Mouse (Mus musculus): Measurements from ENCODE around the gene Olfr655. TPM values are rescaled to one million over a fixed set of nuclear protein-coding genes. Genes with fewer than 3 reads are reported as not detected.

The Olfr655 gene
- polyA plus RNA-seq, 1 experiment from 2014 or later = not detected

GRCm38 (mm10) chr7:104580846-104581245, 20.7 kb downstream of the Olfr655 start:
- WGBS = 92% methylated on average over 4 of the region's 4 CpGs
- H3K27ac ChIP-seq (replicated peaks; ENCODE audit: low read depth, low read length) = no peak overlapping the region
- no peak for ATAC-seq (ENCODE audit: insufficient number of reproducible peaks, low FRiP score, low TSS enrichment, low read depth)

GRCm38 (mm10) chr7:104577014-104577413, 24.6 kb downstream of the Olfr655 start, which contains the start of gene Olfr653:
Gene Olfr653, plus strand, starts transcription at chr7:104577314.
- no peaks in the 10 kb centered on the region for H3K36me3 ChIP-seq (ENCODE audit: control insufficient read depth, insufficient read depth, low read length)
- DNase-seq (ENCODE audit: low spot score) = no peak
- no peak within 1 kb of the TSS for H3K27ac ChIP-seq (replicated peaks; ENCODE audit: low read depth, low read length)
- no peak within 1 kb of the TSS for H3K9ac ChIP-seq (ENCODE audit: low read length)
- no peak within 1 kb of the TSS for H3K4me2 ChIP-seq (ENCODE audit: low read depth, severe bottlenecking)
- 79% methylated on average over 2 of the region's 2 CpGs for WGBS
- no peaks in the 10 kb centered on the region for H3K4me1 ChIP-seq (ENCODE audit: control insufficient read depth, insufficient read depth, low read length)
- H3K4me3 ChIP-seq (ENCODE audit: low read depth, low read length) = no peak within 1 kb of the TSS
- no peaks in the 10 kb centered on the region for H3K27me3 ChIP-seq (ENCODE audit: control insufficient read depth, insufficient read depth, low read length)
- no peak for ATAC-seq (ENCODE audit: insufficient number of reproducible peaks, low FRiP score, low TSS enrichment, low read depth)
- H3K9me3 ChIP-seq (ENCODE audit: control insufficient read depth, low read length) = no peaks in the 10 kb centered on the region

More at GRCm38 (mm10) chr7:104580846-104581245, 20.7 kb downstream of the Olfr655 start:
- Histone ChIP-seq H3K9ac (ENCODE audit: low read length) (no peak overlapping the region), H3K4me2 (ENCODE audit: low read depth, severe bottlenecking) (no peak overlapping the region), H3K4me1 (ENCODE audit: control insufficient read depth, insufficient read depth, low read length) (no peaks in the 10 kb centered on the region), H3K36me3 (ENCODE audit: control insufficient read depth, insufficient read depth, low read length) (no peaks in the 10 kb centered on the region), H3K27me3 (ENCODE audit: control insufficient read depth, insufficient read depth, low read length) (no peaks in the 10 kb centered on the region), H3K4me3 (ENCODE audit: low read depth, low read length) (no peak overlapping the region), H3K9me3 (ENCODE audit: control insufficient read depth, low read length) (no peaks in the 10 kb centered on the region)
- no peak for DNase-seq (ENCODE audit: low spot score)

- no peaks in the 10 kb centered on the region for H3K36me3 ChIP-seq (ENCODE audit: control insufficient read depth, insufficient read depth, low read length)
- no peak within 1 kb of the TSS for H3K9ac ChIP-seq (ENCODE audit: low read length)
- no peak for ATAC-seq (ENCODE audit: insufficient number of reproducible peaks, low FRiP score, low TSS enrichment, low read depth)
- H3K4me2 ChIP-seq (ENCODE audit: low read depth, severe bottlenecking) = no peak within 1 kb of the TSS
- H3K4me1 ChIP-seq (ENCODE audit: control insufficient read depth, insufficient read depth, low read length) = no peaks in the 10 kb centered on the region
- DNase-seq (ENCODE audit: low spot score) = no peak
- no peak within 1 kb of the TSS for H3K4me3 ChIP-seq (ENCODE audit: low read depth, low read length)
- no peaks in the 10 kb centered on the region for H3K9me3 ChIP-seq (ENCODE audit: control insufficient read depth, low read length)
- no peak within 1 kb of the TSS for H3K27ac ChIP-seq (replicated peaks; ENCODE audit: low read depth, low read length)
- no peaks in the 10 kb centered on the region for H3K27me3 ChIP-seq (ENCODE audit: control insufficient read depth, insufficient read depth, low read length)
These were observed 41.0 kb downstream of the Olfr655 start, which contains the start of gene Olfr652 for GRCm38 (mm10) chr7:104560601-104561000. Gene Olfr652, plus strand, starts transcription at chr7:104560901.

GRCm38 (mm10) chr7:104552700-104553099, 48.9 kb downstream of the Olfr655 start:
- WGBS = 71% methylated on average over 1 of the region's 1 CpGs
- H3K9me3 ChIP-seq (ENCODE audit: control insufficient read depth, low read length) = no peaks in the 10 kb centered on the region
- no peaks in the 10 kb centered on the region for H3K4me1 ChIP-seq (ENCODE audit: control insufficient read depth, insufficient read depth, low read length)
- no peak overlapping the region for H3K4me2 ChIP-seq (ENCODE audit: low read depth, severe bottlenecking)
- no peaks in the 10 kb centered on the region for H3K27me3 ChIP-seq (ENCODE audit: control insufficient read depth, insufficient read depth, low read length)
- no peak overlapping the region for H3K4me3 ChIP-seq (ENCODE audit: low read depth, low read length)
- no peak overlapping the region for H3K27ac ChIP-seq (replicated peaks; ENCODE audit: low read depth, low read length)
- H3K36me3 ChIP-seq (ENCODE audit: control insufficient read depth, insufficient read depth, low read length) = no peaks in the 10 kb centered on the region
- DNase-seq (ENCODE audit: low spot score) (no peak), ATAC-seq (ENCODE audit: insufficient number of reproducible peaks, low FRiP score, low TSS enrichment, low read depth) (no peak)
- H3K9ac ChIP-seq (ENCODE audit: low read length) = no peak overlapping the region

GRCm38 (mm10) chr7:104549833-104550232, 51.7 kb downstream of the Olfr655 start, which contains the start of gene Olfr651:
Gene Olfr651, plus strand, starts transcription at chr7:104550133.
- WGBS = 81% methylated on average over 5 of the region's 5 CpGs
- no peak within 1 kb of the TSS for H3K4me3 ChIP-seq (ENCODE audit: low read depth, low read length)
- no peaks in the 10 kb centered on the region for H3K4me1 ChIP-seq (ENCODE audit: control insufficient read depth, insufficient read depth, low read length)
- H3K9ac ChIP-seq (ENCODE audit: low read length) = no peak within 1 kb of the TSS
- no peaks in the 10 kb centered on the region for H3K27me3 ChIP-seq (ENCODE audit: control insufficient read depth, insufficient read depth, low read length)
- H3K9me3 ChIP-seq (ENCODE audit: control insufficient read depth, low read length) = no peaks in the 10 kb centered on the region
- no peaks in the 10 kb centered on the region for H3K36me3 ChIP-seq (ENCODE audit: control insufficient read depth, insufficient read depth, low read length)
- no peak for DNase-seq (ENCODE audit: low spot score)
- H3K4me2 ChIP-seq (ENCODE audit: low read depth, severe bottlenecking) = no peak within 1 kb of the TSS
- H3K27ac ChIP-seq (replicated peaks; ENCODE audit: low read depth, low read length) = no peak within 1 kb of the TSS
- ATAC-seq (ENCODE audit: insufficient number of reproducible peaks, low FRiP score, low TSS enrichment, low read depth) = no peak

Other genes with a start within 250 kb of the Olfr655 start
- 1.3 and 1.8 TPM in 2 replicates for gene Trim12c, start 248.4 kb downstream of the Olfr655 start, polyA plus RNA-seq (2014; fragmentation: Nextera tagmentation; extraction: Ambion mirVana)
- not detected in 2 replicates for gene Trim30b, start 231.9 kb downstream of the Olfr655 start, polyA plus RNA-seq (2014; fragmentation: Nextera tagmentation; extraction: Ambion mirVana)
- not detected in 2 replicates for gene Trim30c, start 200.9 kb downstream of the Olfr655 start, polyA plus RNA-seq (2014; fragmentation: Nextera tagmentation; extraction: Ambion mirVana)
- 0.51 and 0.61 TPM in 2 replicates for gene Trim30a, start 136.6 kb downstream of the Olfr655 start, polyA plus RNA-seq (2014; fragmentation: Nextera tagmentation; extraction: Ambion mirVana)
- gene Trim30d, start 93.9 kb downstream of the Olfr655 start, polyA plus RNA-seq (2014; fragmentation: Nextera tagmentation; extraction: Ambion mirVana) = 0.08 TPM in 1 of 2 replicates, not detected in the other
- not detected in 2 replicates for gene Olfr651, start 51.6 kb downstream of the Olfr655 start, polyA plus RNA-seq (2014; fragmentation: Nextera tagmentation; extraction: Ambion mirVana)
- gene Olfr652, start 40.9 kb downstream of the Olfr655 start, polyA plus RNA-seq (2014; fragmentation: Nextera tagmentation; extraction: Ambion mirVana) = not detected in 2 replicates
- gene Olfr653, start 24.5 kb downstream of the Olfr655 start, polyA plus RNA-seq (2014; fragmentation: Nextera tagmentation; extraction: Ambion mirVana) = not detected in 2 replicates
- gene Olfr654, start 14.8 kb downstream of the Olfr655 start, polyA plus RNA-seq (2014; fragmentation: Nextera tagmentation; extraction: Ambion mirVana) = not detected in 2 replicates
- gene Olfr656, start 12.2 kb upstream of the Olfr655 start, polyA plus RNA-seq (2014; fragmentation: Nextera tagmentation; extraction: Ambion mirVana) = not detected in 2 replicates
- not detected in 2 replicates for gene Olfr657, start 23.0 kb upstream of the Olfr655 start, polyA plus RNA-seq (2014; fragmentation: Nextera tagmentation; extraction: Ambion mirVana)
- not detected in 2 replicates for gene Olfr658, start 45.5 kb upstream of the Olfr655 start, polyA plus RNA-seq (2014; fragmentation: Nextera tagmentation; extraction: Ambion mirVana)
- not detected in 2 replicates for gene Olfr659, start 65.0 kb upstream of the Olfr655 start, polyA plus RNA-seq (2014; fragmentation: Nextera tagmentation; extraction: Ambion mirVana)
- gene Olfr661, start 84.7 kb upstream of the Olfr655 start, polyA plus RNA-seq (2014; fragmentation: Nextera tagmentation; extraction: Ambion mirVana) = not detected in 2 replicates
- not detected in 2 replicates for gene Usp17le, start 175.7 kb upstream of the Olfr655 start, polyA plus RNA-seq (2014; fragmentation: Nextera tagmentation; extraction: Ambion mirVana)
- gene Usp17lb, start 240.8 kb upstream of the Olfr655 start, polyA plus RNA-seq (2014; fragmentation: Nextera tagmentation; extraction: Ambion mirVana) = not detected in 2 replicates

All from limb, embryonic 11.5 days (tissue).